Mouse (Mus musculus): ENCODE results near the gene Cym.

The Cym gene

GRCm38 (mm10) chr3:107162741-107163140 lies 58.8 kb downstream of the Cym start:
- no peak for DNase-seq (ENCODE audit: low spot score)
